Mouse (Mus musculus): ENCODE results near the gene Klhl32. TPM values are rescaled to one million over a fixed set of nuclear protein-coding genes. Genes with fewer than 3 reads are reported as not detected.
"Not testable (repeated sequence)": the region's sequence is repeated elsewhere in the genome, so short reads cannot be mapped to it uniquely, and the experiment has no call there.

Klhl32 gene
- polyA plus RNA-seq, 1 experiment, result 8.8 TPM

DNA sequence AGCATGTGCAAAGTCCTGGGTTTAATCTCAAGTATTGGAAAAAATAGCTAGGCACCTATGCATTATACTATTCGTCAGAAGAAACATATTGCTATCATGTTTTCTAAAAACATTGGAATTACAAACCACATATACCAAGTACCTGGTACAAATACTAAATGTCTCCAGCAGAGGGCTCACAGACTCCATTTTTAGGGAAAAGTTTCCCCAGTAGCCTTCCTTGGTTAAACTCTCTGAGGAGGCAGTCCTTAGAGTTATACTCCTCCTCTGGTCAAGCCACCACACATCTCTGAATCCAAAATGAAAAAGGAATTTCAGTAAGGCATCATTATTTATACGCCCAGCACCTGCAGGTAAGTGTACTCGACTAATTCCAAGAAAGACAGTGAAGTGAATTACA, 130.1 kb downstream of the Klhl32 start:
- peak; percentile 80 for DNase-seq (ENCODE audit: low read depth)

DNA sequence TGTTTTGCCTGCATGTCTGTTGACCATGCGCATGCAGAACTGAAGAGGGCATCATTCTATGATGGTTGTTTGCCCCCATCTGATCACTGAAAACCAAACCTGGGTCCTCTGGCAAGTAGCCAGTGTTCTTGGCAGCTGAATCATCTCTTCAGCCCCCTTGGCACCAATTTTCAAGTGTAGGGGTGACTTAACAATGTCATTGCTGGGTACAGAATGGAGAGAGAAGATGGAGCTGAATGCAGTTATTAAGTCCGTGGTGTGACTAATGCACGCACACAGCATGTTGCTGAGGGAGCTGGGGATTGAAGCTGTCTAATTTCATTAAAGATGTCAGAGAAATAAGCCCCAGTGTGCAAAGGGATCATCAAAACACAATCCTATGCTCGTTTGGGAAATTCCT, 135.4 kb downstream of the Klhl32 start:
- peak; percentile 59 for DNase-seq (ENCODE audit: low read depth)
- TF ChIP-seq POLR2A (IDR thresholded peaks at IDR 0.05; ENCODE audit: borderline replicate concordance, extremely low read depth, insufficient read depth, insufficient read length, poor library complexity, severe bottlenecking), result no peak
- TF ChIP-seq CTCF (IDR thresholded peaks at IDR 0.05; ENCODE audit: borderline replicate concordance, extremely low read depth, insufficient read depth, insufficient read length), result no peak

More for the DNA sequence above, 130.1 kb downstream of the Klhl32 start:
- TF ChIP-seq POLR2A (IDR thresholded peaks at IDR 0.05; ENCODE audit: borderline replicate concordance, extremely low read depth, insufficient read depth, insufficient read length, poor library complexity, severe bottlenecking) (no peak), CTCF (IDR thresholded peaks at IDR 0.05; ENCODE audit: borderline replicate concordance, extremely low read depth, insufficient read depth, insufficient read length) (peak; percentile 41; the same call in 1 of the 2 replicates)

DNA sequence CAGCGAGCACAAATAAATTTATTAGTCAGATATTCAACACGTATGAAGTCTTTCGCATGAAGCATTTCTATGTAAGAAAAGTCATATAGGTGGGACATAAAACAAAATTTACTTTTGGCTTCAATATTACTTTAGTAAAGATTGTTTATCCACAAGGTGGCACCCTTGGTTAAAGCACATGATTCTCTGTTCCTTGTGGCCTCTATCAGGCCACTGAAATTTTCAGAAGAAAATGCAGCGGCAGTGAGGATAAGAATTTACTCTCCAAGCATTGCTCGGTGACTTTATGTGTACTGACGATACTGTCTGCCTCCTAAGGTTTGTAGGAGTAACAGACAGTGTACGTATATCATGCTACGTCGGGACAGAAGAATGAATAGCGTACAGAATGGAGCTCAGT, 136.6 kb downstream of the Klhl32 start:
- peak; percentile 46 for DNase-seq (ENCODE audit: low read depth)
- TF ChIP-seq POLR2A (IDR thresholded peaks at IDR 0.05; ENCODE audit: borderline replicate concordance, extremely low read depth, insufficient read depth, insufficient read length, poor library complexity, severe bottlenecking), result no peak
- no peak for TF ChIP-seq CTCF (IDR thresholded peaks at IDR 0.05; ENCODE audit: borderline replicate concordance, extremely low read depth, insufficient read depth, insufficient read length)

DNA sequence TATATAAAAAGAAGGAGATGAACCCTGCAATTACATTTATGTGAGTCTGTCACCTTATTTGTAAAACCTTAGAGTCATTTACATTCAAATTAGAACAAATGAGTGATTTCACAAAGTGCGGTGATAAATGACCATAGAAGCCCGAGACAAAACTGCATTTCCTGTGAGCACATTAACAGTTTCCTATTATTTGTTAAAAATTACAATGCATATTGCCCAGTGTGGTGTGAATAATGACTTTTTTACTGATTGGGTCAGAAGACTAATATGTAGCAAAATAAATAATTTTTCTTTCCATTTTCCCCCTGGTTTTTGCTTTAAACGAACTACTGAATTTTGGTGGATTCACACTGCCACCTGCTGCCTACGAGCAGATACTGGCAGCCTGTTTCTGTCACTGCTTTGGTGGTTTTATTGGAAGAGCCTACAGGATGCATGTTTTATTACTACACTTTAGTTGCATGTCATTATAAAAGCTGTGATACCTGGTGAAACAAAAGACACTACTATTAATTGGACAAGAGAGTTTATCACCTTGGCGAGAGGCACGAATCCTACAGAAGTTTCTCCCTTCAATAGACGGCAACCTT, 152.3 kb downstream of the Klhl32 start:
- peak; percentile 89 for DNase-seq (ENCODE audit: low read depth)
- TF ChIP-seq POLR2A (IDR thresholded peaks at IDR 0.05; ENCODE audit: borderline replicate concordance, extremely low read depth, insufficient read depth, insufficient read length, poor library complexity, severe bottlenecking) (no peak), CTCF (IDR thresholded peaks at IDR 0.05; ENCODE audit: borderline replicate concordance, extremely low read depth, insufficient read depth, insufficient read length) (peak; percentile 81; the same call in 1 of the 2 replicates)

DNA sequence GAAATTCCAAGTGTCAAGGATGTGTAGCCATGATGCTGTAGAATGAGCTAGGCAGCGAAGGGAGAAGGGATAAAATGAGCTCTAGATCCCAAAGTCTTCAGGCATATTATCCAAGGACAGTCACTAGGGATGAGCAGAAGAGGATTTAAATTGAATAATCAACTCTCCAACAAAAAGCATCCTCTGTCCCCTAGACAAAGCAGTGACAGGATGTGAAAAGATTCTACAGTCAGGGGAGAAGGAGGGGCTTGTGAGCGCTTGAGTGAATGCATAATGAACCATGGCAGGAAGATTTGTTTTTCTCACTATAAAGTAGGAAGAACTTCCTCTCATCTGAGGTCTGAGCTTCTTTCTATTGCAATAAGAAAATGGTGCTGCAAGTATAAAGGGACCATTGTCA, 170.8 kb downstream of the Klhl32 start:
- peak; percentile 40 for DNase-seq (ENCODE audit: low read depth)
- TF ChIP-seq POLR2A (IDR thresholded peaks at IDR 0.05; ENCODE audit: borderline replicate concordance, extremely low read depth, insufficient read depth, insufficient read length, poor library complexity, severe bottlenecking) (no peak), CTCF (IDR thresholded peaks at IDR 0.05; ENCODE audit: borderline replicate concordance, extremely low read depth, insufficient read depth, insufficient read length) (no peak)

DNA sequence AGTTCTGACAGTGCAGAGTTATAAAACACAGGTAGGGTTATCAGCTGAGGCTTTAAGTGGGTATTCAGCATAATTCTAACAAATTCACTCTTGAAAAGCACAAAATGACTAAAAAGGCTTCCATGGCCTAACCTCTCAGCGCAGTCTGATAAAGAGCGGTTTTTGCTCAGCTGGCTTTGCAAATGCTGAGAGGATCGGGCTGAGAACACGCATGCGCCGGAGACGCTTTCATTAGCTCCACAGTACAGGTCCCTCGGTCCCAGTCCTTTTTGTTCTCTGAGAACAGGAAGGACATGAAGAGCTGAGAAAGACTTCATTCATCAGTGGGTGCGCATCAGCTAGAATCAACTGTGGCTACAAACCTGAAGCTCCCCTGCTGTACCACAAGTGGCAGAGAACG, 180.9 kb downstream of the Klhl32 start:
- DNase-seq (ENCODE audit: low read depth), result peak; percentile 87
- TF ChIP-seq POLR2A (IDR thresholded peaks at IDR 0.05; ENCODE audit: borderline replicate concordance, extremely low read depth, insufficient read depth, insufficient read length, poor library complexity, severe bottlenecking) (no peak), CTCF (IDR thresholded peaks at IDR 0.05; ENCODE audit: borderline replicate concordance, extremely low read depth, insufficient read depth, insufficient read length) (no peak)

DNA sequence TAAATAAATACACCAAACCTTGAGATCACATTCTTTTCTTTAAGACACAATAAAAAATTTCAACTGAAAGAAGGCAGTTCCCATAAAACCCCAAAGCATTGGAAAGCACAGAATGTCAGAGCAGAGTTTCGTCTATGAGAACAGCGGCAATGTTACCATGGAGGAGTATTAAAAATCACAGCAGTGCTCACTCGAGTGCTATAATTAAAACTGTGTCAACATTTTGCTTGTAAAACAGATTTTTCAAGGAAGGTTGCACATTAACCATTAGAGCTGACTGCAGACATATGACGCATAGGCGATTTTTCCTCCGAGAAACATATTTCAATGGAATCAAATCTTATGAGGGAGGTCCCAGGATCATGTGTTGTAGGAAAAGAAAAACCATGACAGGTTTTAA, 191.7 kb downstream of the Klhl32 start:
- DNase-seq (ENCODE audit: low read depth), result no peak
- no peak for TF ChIP-seq CTCF (IDR thresholded peaks at IDR 0.05; ENCODE audit: borderline replicate concordance, extremely low read depth, insufficient read depth, insufficient read length)
- no peak for TF ChIP-seq POLR2A (IDR thresholded peaks at IDR 0.05; ENCODE audit: borderline replicate concordance, extremely low read depth, insufficient read depth, insufficient read length, poor library complexity, severe bottlenecking)

DNA sequence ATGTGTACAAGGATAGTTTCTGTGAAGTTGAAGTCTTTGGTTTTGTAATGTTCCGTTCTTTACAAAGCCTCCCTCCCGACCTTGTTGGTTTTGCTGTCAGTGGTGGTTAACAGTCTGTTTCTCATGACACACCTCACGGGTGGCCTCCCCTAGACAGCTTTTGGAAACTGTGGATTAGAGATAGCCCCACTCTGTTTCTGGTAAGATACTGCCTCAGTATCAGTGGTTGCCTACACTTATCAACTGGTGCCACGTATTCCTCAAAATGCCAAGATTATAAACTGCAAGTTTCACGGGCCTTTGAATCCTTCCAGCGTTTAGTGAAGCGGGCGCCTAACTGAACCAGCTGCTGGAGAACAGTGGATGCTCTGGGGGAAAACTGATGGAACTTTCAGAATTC, 206.2 kb downstream of the Klhl32 start:
- not testable (repeated sequence) for DNase-seq (ENCODE audit: low read depth)

DNA sequence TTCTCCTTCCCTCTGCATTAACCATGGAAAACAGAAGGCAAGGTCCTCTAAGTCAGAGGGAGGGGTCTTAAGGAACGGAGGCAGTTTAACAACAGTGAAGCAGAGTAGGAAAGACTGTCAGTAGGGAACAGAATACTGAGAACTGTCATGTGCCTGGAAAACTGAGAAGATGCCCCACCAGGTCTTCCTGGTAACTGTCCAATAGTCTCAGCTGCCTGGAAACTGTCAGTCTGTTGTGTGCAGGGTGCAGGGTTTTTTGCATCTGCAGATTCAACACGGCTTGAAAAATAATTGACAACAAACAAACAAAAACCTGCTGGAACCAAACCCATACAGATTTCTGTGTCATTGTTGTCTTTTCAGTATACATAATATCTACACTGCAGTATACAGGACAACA, 208.6 kb downstream of the Klhl32 start:
- no peak for DNase-seq (ENCODE audit: low read depth)
- TF ChIP-seq POLR2A (IDR thresholded peaks at IDR 0.05; ENCODE audit: borderline replicate concordance, extremely low read depth, insufficient read depth, insufficient read length, poor library complexity, severe bottlenecking), result no peak
- TF ChIP-seq CTCF (IDR thresholded peaks at IDR 0.05; ENCODE audit: borderline replicate concordance, extremely low read depth, insufficient read depth, insufficient read length), result no peak

DNA sequence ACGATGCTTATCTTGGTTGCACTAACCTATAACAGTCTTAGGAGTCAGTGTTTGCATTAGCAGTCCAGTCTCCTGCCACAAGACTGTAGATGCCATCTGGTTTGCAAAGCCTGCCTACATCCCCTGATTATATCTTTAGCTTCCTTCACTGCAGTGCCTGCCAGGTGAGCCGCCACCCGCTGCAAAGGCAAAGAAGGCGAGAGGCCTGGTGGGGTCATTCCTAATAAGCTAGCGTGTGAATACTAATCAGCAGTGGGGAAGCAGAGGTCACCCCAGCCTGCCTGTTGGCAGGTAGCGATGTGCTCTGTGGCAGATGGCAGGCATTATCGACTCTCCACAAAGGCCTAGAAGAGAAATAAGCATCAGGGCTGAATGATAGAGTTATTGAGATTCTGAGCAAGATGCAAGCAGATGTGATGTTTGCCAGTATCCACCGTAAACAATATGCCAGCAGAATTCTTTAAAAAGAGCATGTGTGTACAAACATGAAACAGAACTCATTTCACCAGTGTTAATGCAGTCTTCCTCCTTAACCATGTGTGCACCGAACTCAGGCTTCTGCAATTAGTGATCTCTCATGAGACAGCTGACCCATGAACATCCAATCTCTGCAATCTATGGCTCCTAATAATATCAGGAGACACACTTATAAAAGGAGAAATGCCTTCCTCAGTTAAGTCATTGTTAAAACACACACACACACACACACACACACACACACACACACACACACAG, 219.6 kb downstream of the Klhl32 start:
- DNase-seq (ENCODE audit: low read depth), result peak; percentile 87
- TF ChIP-seq CTCF (IDR thresholded peaks at IDR 0.05; ENCODE audit: borderline replicate concordance, extremely low read depth, insufficient read depth, insufficient read length), result no peak
- TF ChIP-seq POLR2A (IDR thresholded peaks at IDR 0.05; ENCODE audit: borderline replicate concordance, extremely low read depth, insufficient read depth, insufficient read length, poor library complexity, severe bottlenecking), result no peak

DNA sequence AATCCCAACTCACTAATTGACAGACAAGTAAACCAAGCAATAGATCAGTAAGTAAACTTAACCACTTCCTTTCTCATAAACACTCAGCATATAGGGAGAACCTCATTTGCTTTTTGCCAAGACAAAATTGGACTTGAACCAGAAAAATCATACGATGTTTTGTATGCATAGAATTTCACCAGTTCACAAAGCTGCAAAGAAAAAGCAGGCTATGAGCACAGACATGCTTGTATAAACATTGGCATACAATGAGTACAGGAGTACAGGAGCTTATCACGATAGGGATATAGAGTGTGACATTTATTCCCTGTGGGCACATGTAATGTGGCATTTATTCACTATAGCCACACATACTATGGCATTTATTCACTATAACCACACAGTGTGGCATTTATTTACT, 220.5 kb downstream of the Klhl32 start:
- no peak for TF ChIP-seq CTCF (IDR thresholded peaks at IDR 0.05; ENCODE audit: borderline replicate concordance, extremely low read depth, insufficient read depth, insufficient read length)
- TF ChIP-seq POLR2A (IDR thresholded peaks at IDR 0.05; ENCODE audit: borderline replicate concordance, extremely low read depth, insufficient read depth, insufficient read length, poor library complexity, severe bottlenecking), result no peak
- DNase-seq (ENCODE audit: low read depth), result peak; percentile 73

DNA sequence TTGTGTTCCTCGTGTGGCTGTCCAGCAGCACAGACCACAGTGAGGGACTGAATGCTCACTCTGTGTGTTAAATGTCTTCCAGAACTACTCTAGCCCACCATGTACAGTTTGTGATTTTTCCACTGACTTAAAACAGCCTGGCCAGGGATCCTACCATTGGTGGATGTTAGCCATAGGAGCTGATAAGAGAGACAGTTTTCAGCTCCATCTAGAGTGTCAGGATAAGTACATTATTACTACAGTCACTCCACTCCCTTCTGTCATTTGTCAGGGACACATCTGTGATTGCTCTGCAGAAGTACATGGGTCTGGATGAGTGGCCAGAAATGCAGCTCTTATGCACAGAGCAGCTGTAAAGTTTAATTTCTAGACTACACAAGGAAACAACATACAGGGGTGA, 223.1 kb downstream of the Klhl32 start:
- no peak for TF ChIP-seq CTCF (IDR thresholded peaks at IDR 0.05; ENCODE audit: borderline replicate concordance, extremely low read depth, insufficient read depth, insufficient read length)
- TF ChIP-seq POLR2A (IDR thresholded peaks at IDR 0.05; ENCODE audit: borderline replicate concordance, extremely low read depth, insufficient read depth, insufficient read length, poor library complexity, severe bottlenecking), result no peak

More for the DNA sequence above, 223.1 kb downstream of the Klhl32 start:
- no peak for DNase-seq (ENCODE audit: low read depth)

All from brain, embryonic 14.5 days (tissue).